Mouse (Mus musculus): ENCODE measurements around the gene Mtfmt. TPM values are rescaled to one million over a fixed set of nuclear protein-coding genes. Genes with fewer than 3 reads are reported as not detected.

Mtfmt gene
- polyA plus RNA-seq, 1 experiment from 2014 or later = 11.8 TPM

DNA sequence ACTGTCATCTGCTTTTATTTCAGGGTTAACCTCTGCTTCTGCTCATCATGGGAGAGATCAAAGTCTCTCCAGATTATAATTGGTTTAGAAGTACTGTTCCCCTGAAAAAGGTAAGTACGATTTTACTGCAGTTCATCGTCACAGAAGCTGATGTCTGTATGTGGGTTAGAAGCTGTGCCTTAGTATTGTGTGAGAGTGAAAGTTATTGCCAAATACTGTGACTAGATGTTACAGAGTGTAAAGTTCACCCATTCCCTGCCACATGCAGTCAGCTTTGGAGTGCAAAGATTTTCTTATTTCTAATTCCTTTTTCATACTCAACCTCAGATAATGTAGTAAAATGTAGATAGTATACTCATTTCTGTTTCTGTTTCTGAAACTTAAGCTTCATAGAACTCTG is 29.7 kb downstream of the Mtfmt start:
- peaks cover 23% of the 10 kb centered on the region for H3K4me1 ChIP-seq
- ATAC-seq (ENCODE audit: extremely low read depth, insufficient number of reproducible peaks, low FRiP score, low TSS enrichment) = no peak
- no peak overlapping the region for H3K4me3 ChIP-seq
- no peak overlapping the region for H3K27ac ChIP-seq (replicated peaks)
- peaks cover 38% of the 10 kb centered on the region for H3K36me3 ChIP-seq
- no peak overlapping the region for H3K4me2 ChIP-seq
- no peaks in the 10 kb centered on the region for H3K27me3 ChIP-seq (replicated peaks)
- no peaks in the 10 kb centered on the region for H3K9me3 ChIP-seq
- 84% methylated on average over 2 of the region's 2 CpGs for WGBS
- no peak overlapping the region for H3K9ac ChIP-seq

- Histone ChIP-seq H3K4me2 (no peak overlapping the region), H3K4me3 (no peak overlapping the region), H3K27ac (replicated peaks) (no peak overlapping the region), H3K9ac (no peak overlapping the region), H3K36me3 (peaks cover 60% of the 10 kb centered on the region), H3K4me1 (peaks cover 4% of the 10 kb centered on the region), H3K27me3 (replicated peaks) (no peaks in the 10 kb centered on the region), H3K9me3 (no peaks in the 10 kb centered on the region)
- no peak for ATAC-seq (ENCODE audit: extremely low read depth, insufficient number of reproducible peaks, low FRiP score, low TSS enrichment)
- WGBS = 62% methylated on average over 11 of the region's 11 CpGs
Observed at GRCm38 (mm10) chr9:65467686-65468085, 32.1 kb downstream of the Mtfmt start.

GRCm38 (mm10) chr9:65472769-65473168 is 37.2 kb downstream of the Mtfmt start:
- Histone ChIP-seq H3K9me3 (no peaks in the 10 kb centered on the region), H3K4me2 (no peak overlapping the region), H3K9ac (no peak overlapping the region), H3K4me3 (no peak overlapping the region), H3K36me3 (peaks cover 87% of the 10 kb centered on the region), H3K4me1 (no peaks in the 10 kb centered on the region), H3K27me3 (replicated peaks) (no peaks in the 10 kb centered on the region), H3K27ac (replicated peaks) (no peak overlapping the region)
- 79% methylated on average over 4 of the region's 4 CpGs for WGBS
- ATAC-seq (ENCODE audit: extremely low read depth, insufficient number of reproducible peaks, low FRiP score, low TSS enrichment) = no peak

- peaks cover 93% of the 10 kb centered on the region for H3K36me3 ChIP-seq
Observed at GRCm38 (mm10) chr9:65479158-65479557, 43.6 kb downstream of the Mtfmt start.

GRCm38 (mm10) chr9:65480071-65480470 is 44.5 kb downstream of the Mtfmt start:
- Histone ChIP-seq H3K9me3 (no peaks in the 10 kb centered on the region), H3K4me1 (no peaks in the 10 kb centered on the region), H3K27me3 (replicated peaks) (no peaks in the 10 kb centered on the region), H3K9ac (no peak overlapping the region), H3K27ac (replicated peaks) (no peak overlapping the region), H3K4me3 (no peak overlapping the region), H3K4me2 (no peak overlapping the region), H3K36me3 (peaks cover 93% of the 10 kb centered on the region)
- 73% methylated on average over 5 of the region's 5 CpGs for WGBS
- ATAC-seq (ENCODE audit: extremely low read depth, insufficient number of reproducible peaks, low FRiP score, low TSS enrichment) = no peak

More at GRCm38 (mm10) chr9:65479158-65479557, 43.6 kb downstream of the Mtfmt start:
- H3K9me3 ChIP-seq = no peaks in the 10 kb centered on the region
- no peak overlapping the region for H3K4me2 ChIP-seq
- H3K4me1 ChIP-seq = no peaks in the 10 kb centered on the region
- H3K27me3 ChIP-seq (replicated peaks) = no peaks in the 10 kb centered on the region
- H3K9ac ChIP-seq = no peak overlapping the region
- no peak overlapping the region for H3K4me3 ChIP-seq
- WGBS = 82% methylated on average over 8 of the region's 8 CpGs
- no peak for ATAC-seq (ENCODE audit: extremely low read depth, insufficient number of reproducible peaks, low FRiP score, low TSS enrichment)
- H3K27ac ChIP-seq (replicated peaks) = no peak overlapping the region

DNA sequence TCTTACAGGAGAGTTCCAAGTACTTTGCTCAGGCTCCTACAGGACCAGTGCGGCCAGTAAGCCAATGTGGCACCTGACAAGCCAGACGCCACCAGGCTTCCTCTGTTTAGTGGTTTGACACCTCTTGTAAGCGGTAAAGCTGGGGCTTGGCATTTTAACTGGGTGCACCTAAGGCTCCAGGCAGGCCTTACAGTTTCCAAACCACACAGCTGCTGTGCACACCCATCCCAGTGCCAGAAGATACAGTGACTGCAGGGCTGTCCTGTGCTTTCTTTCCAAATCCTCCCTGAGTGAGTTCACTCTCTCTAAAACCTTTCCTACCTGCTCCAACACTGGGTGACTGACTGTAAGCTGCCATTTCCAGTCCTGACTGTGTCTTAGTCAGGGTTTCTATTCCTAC is 55.9 kb downstream of the Mtfmt start:
- no peak overlapping the region for H3K4me2 ChIP-seq
- no peaks in the 10 kb centered on the region for H3K27me3 ChIP-seq (replicated peaks)
- H3K36me3 ChIP-seq = peaks cover 30% of the 10 kb centered on the region
- H3K9me3 ChIP-seq = no peaks in the 10 kb centered on the region
- no peaks in the 10 kb centered on the region for H3K4me1 ChIP-seq
- 83% methylated on average over 3 of the region's 3 CpGs for WGBS
- no peak overlapping the region for H3K9ac ChIP-seq
- no peak overlapping the region for H3K4me3 ChIP-seq
- ATAC-seq (ENCODE audit: extremely low read depth, insufficient number of reproducible peaks, low FRiP score, low TSS enrichment) = no peak
- no peak overlapping the region for H3K27ac ChIP-seq (replicated peaks)

DNA sequence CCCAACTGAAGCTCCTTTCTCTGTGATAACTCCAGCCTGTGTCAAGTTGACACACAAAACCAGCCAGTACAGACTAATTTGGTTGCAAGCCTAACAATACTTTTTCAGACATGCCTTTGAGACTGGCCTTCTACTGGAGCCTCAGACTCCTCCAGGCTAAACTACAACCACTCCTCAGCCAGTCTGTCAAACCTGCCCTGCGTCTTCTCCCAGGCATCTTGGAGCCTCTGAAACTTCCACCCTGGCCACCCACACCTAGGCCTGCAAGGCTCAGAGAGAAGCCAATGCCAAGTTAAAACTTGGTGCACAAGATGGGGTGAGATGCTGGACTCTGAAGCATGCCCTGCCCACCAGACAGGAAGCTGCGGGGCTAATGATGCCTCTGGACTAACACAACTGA is 56.8 kb downstream of the Mtfmt start:
- H3K9ac ChIP-seq = no peak overlapping the region
- no peak overlapping the region for H3K4me3 ChIP-seq
- H3K9me3 ChIP-seq = no peaks in the 10 kb centered on the region
- ATAC-seq (ENCODE audit: extremely low read depth, insufficient number of reproducible peaks, low FRiP score, low TSS enrichment) = no peak
- no peak overlapping the region for H3K4me2 ChIP-seq
- H3K36me3 ChIP-seq = peaks cover 21% of the 10 kb centered on the region
- H3K27me3 ChIP-seq (replicated peaks) = no peaks in the 10 kb centered on the region
- no peaks in the 10 kb centered on the region for H3K4me1 ChIP-seq
- WGBS = 71% methylated on average over 2 of the region's 2 CpGs
- no peak overlapping the region for H3K27ac ChIP-seq (replicated peaks)

- Histone ChIP-seq H3K9ac (no peak overlapping the region), H3K36me3 (peaks cover 16% of the 10 kb centered on the region), H3K27ac (replicated peaks) (no peak overlapping the region), H3K4me1 (no peaks in the 10 kb centered on the region), H3K4me3 (no peak overlapping the region), H3K4me2 (no peak overlapping the region), H3K27me3 (replicated peaks) (no peaks in the 10 kb centered on the region), H3K9me3 (no peaks in the 10 kb centered on the region)
- WGBS = 91% methylated on average over 4 of the region's 4 CpGs
- no peak for ATAC-seq (ENCODE audit: extremely low read depth, insufficient number of reproducible peaks, low FRiP score, low TSS enrichment)
Observed at GRCm38 (mm10) chr9:65492851-65493250, 57.3 kb downstream of the Mtfmt start.

- Histone ChIP-seq H3K36me3 (no peaks in the 10 kb centered on the region), H3K4me2 (no peak overlapping the region), H3K27me3 (replicated peaks) (peaks cover 4% of the 10 kb centered on the region; the same call in 1 of the 2 replicates), H3K27ac (replicated peaks) (no peak overlapping the region), H3K9ac (no peak overlapping the region), H3K9me3 (no peaks in the 10 kb centered on the region), H3K4me3 (no peak overlapping the region), H3K4me1 (0 out of 2 replicates have a peak, but pooled peaks cover 2% of the 10 kb centered on the region)
- 43% methylated on average over 8 of the region's 8 CpGs for WGBS
- no peak for ATAC-seq (ENCODE audit: extremely low read depth, insufficient number of reproducible peaks, low FRiP score, low TSS enrichment)
Observed at GRCm38 (mm10) chr9:65502146-65502545, 66.6 kb downstream of the Mtfmt start.

Other genes with a start within 250 kb of the Mtfmt start
- gene Parp16, start 240.4 kb upstream of the Mtfmt start, polyA plus RNA-seq (2015; fragmentation: Nextera tagmentation; extraction: Ambion mirVana) = 4.5 and 5.1 TPM in 2 replicates
- 0.04 TPM in 1 of 2 replicates, not detected in the other for gene Cilp, start 170.6 kb upstream of the Mtfmt start, polyA plus RNA-seq (2015; fragmentation: Nextera tagmentation; extraction: Ambion mirVana)
- 40.4 and 41.3 TPM in 2 replicates for gene Clpx, start 141.5 kb upstream of the Mtfmt start, polyA plus RNA-seq (2015; fragmentation: Nextera tagmentation; extraction: Ambion mirVana)
- 5.3 and 5.9 TPM in 2 replicates for gene Pdcd7, start 89.7 kb upstream of the Mtfmt start, polyA plus RNA-seq (2015; fragmentation: Nextera tagmentation; extraction: Ambion mirVana)
- 0.34 TPM in 1 of 2 replicates, not detected in the other for gene Ubap1l, start 74.7 kb upstream of the Mtfmt start, polyA plus RNA-seq (2015; fragmentation: Nextera tagmentation; extraction: Ambion mirVana)
- gene Kbtbd13, start 44.1 kb upstream of the Mtfmt start, polyA plus RNA-seq (2015; fragmentation: Nextera tagmentation; extraction: Ambion mirVana) = 1.7 and 2.3 TPM in 2 replicates
- 5.0 and 5.2 TPM in 2 replicates for gene Rasl12, start 37.3 kb upstream of the Mtfmt start, polyA plus RNA-seq (2015; fragmentation: Nextera tagmentation; extraction: Ambion mirVana)
- not detected in 2 replicates for gene Slc51b, start 12.8 kb upstream of the Mtfmt start, polyA plus RNA-seq (2015; fragmentation: Nextera tagmentation; extraction: Ambion mirVana)
- 55.4 and 62.2 TPM in 2 replicates for gene Spg21, start 25.2 kb downstream of the Mtfmt start, polyA plus RNA-seq (2015; fragmentation: Nextera tagmentation; extraction: Ambion mirVana)
- not detected in 2 replicates for gene Ankdd1a, start 84.4 kb downstream of the Mtfmt start, polyA plus RNA-seq (2015; fragmentation: Nextera tagmentation; extraction: Ambion mirVana)
- gene Plekho2, start 144.3 kb downstream of the Mtfmt start, polyA plus RNA-seq (2015; fragmentation: Nextera tagmentation; extraction: Ambion mirVana) = 10.7 and 11.9 TPM in 2 replicates
- gene Pif1, start 151.4 kb downstream of the Mtfmt start, polyA plus RNA-seq (2015; fragmentation: Nextera tagmentation; extraction: Ambion mirVana) = 10.3 and 11.8 TPM in 2 replicates
- gene Rbpms2, start 193.9 kb downstream of the Mtfmt start, polyA plus RNA-seq (2015; fragmentation: Nextera tagmentation; extraction: Ambion mirVana) = 106 and 109 TPM in 2 replicates
- gene Oaz2, start 232.2 kb downstream of the Mtfmt start, polyA plus RNA-seq (2015; fragmentation: Nextera tagmentation; extraction: Ambion mirVana) = 249 and 267 TPM in 2 replicates

All from heart, embryonic 13.5 days (tissue).